Comparison of ENCODE assay signal across 9 mouse cellular contexts in the genomic region with DNA sequence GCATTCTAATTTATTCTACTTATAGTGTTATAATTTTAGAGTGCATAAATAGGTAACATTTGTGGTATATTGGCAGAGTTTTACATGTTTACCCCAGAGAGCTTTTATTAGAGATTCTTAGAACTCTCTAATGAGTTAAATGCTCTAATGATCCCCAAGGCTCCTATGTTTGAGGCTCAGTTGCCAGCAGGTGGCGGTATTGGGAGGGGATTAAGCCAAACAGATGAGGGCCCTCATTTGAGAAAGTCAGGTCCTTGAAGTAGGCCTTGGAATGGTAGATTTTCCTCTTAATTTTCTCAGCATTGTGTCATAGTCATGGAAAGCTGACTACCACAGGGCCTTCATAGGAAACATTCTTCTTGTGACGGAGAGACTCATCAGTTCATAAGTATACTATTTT.
DNase-seq lines count a peak whose midpoint lies in the region; ATAC-seq and TF ChIP-seq lines count a peak whose summit lies in the region.
"Had no signal": no experiment of that assay in that cellular context is flagged by ENCODE, and none has a peak within 500 bp of the region (broad histone marks: within the 10 kb centered on the region; RNA-seq: fewer than 3 reads in every experiment).

No protein-coding gene starts in this region.

- no peak for ATAC-seq in intestine, postnatal 0 days
- ATAC-seq in intestine, embryonic 15.5 days = no peak
- ATAC-seq in activated CD4-positive, CD25-positive, alpha-beta regulatory T cell, adult 4 months = no peak

- H3K27me3 ChIP-seq in intestine, postnatal 0 days (replicated peaks; ENCODE audit: control insufficient read depth, insufficient read depth, low read length) = no peaks in the 10 kb centered on the region
- no peaks in the 10 kb centered on the region for H3K27me3 ChIP-seq in intestine, embryonic 15.5 days (replicated peaks)
- H3K27me3 ChIP-seq: limb, embryonic 12.5 days had no signal

- WGBS in intestine, postnatal 0 days = 38% methylated on average over 2 of the region's 2 CpGs
- WGBS in intestine, embryonic 15.5 days = 42% methylated on average over 2 of the region's 2 CpGs

- no peak overlapping the region for H3K27ac ChIP-seq in intestine, postnatal 0 days (ENCODE audit: low read depth, low read length)
- H3K27ac ChIP-seq in intestine, embryonic 15.5 days = no peak overlapping the region
- H3K27ac ChIP-seq: limb, embryonic 12.5 days had no signal

- no peaks in the 10 kb centered on the region for H3K36me3 ChIP-seq in intestine, postnatal 0 days (ENCODE audit: control insufficient read depth, insufficient read depth)
- no peaks in the 10 kb centered on the region for H3K36me3 ChIP-seq in intestine, embryonic 15.5 days
- H3K36me3 ChIP-seq: limb, embryonic 12.5 days had no signal

- H3K9ac ChIP-seq in intestine, postnatal 0 days (ENCODE audit: low read depth, low read length) = no peak overlapping the region
- H3K9ac ChIP-seq in intestine, embryonic 15.5 days = no peak overlapping the region
- H3K9ac ChIP-seq: limb, embryonic 12.5 days had no signal

- peak; percentile 32 for DNase-seq in NIH3T3 (ENCODE audit: low read depth)
- peak; percentile 89 to 94 for DNase-seq in cerebellum, postnatal 14 days
- peak; percentile 72 to 75 for DNase-seq in frontal cortex, postnatal 36 days (ENCODE audit: low spot score in 2 of 2)
- peak; percentile 13 to 80 for DNase-seq in left cerebral cortex, adult 9 months (ENCODE audit: low spot score in 2 of 2)
- DNase-seq in right cerebral cortex, adult 18-20 months = peak; percentile 76

- H3K4me3 ChIP-seq in intestine, postnatal 0 days (ENCODE audit: low read depth, low read length) = no peak overlapping the region
- no peak overlapping the region for H3K4me3 ChIP-seq in intestine, embryonic 15.5 days (replicated peaks)
- H3K4me3 ChIP-seq: limb, embryonic 12.5 days had no signal

- H3K9me3 ChIP-seq in intestine, postnatal 0 days (ENCODE audit: control insufficient read depth) = no peaks in the 10 kb centered on the region
- H3K9me3 ChIP-seq in intestine, embryonic 15.5 days = no peaks in the 10 kb centered on the region
- H3K9me3 ChIP-seq: limb, embryonic 12.5 days had no signal

- H3K4me1 ChIP-seq in intestine, postnatal 0 days (replicated peaks; ENCODE audit: control insufficient read depth, insufficient read depth, low read length) = no peaks in the 10 kb centered on the region
- no peaks in the 10 kb centered on the region for H3K4me1 ChIP-seq in intestine, embryonic 15.5 days (replicated peaks)
- H3K4me1 ChIP-seq: limb, embryonic 12.5 days had no signal

- peak; percentile 58 for TF ChIP-seq CTCF in intestine, postnatal 0 days (IDR thresholded peaks at IDR 0.05; ENCODE audit: low read depth)

- H3K4me2 ChIP-seq in intestine, postnatal 0 days (replicated peaks; ENCODE audit: low read depth) = no peak overlapping the region
- H3K4me2 ChIP-seq in intestine, embryonic 15.5 days (replicated peaks) = no peak overlapping the region
- H3K4me2 ChIP-seq: limb, embryonic 12.5 days had no signal

Comparison
In these comparisons a context has a peak if more than half of its experiments do, and no peak if none do; other contexts are left out.
1. DNase-seq: peak in every context shown above with its lines; median percentile 92 in cerebellum, postnatal 14 days; 76 in right cerebral cortex, adult 18-20 months; 74 in frontal cortex, postnatal 36 days; 46 in left cerebral cortex, adult 9 months; 32 in NIH3T3.